Mouse (Mus musculus): ENCODE measurements at regions not wholly inside any gene's neighbourhood (a gene's known extent, or its start where the extent isn't known, plus 50 kb on each side); places are given as distances from the start of the nearest gene placed in this dataset.

- H3K4me3 ChIP-seq (replicated peaks in 1 of 3; ENCODE audit: low read depth in 2 of 3, low read length in 2 of 3, poor library complexity in 1 of 3): no peak overlapping the region
- no peak overlapping the region for H3K27ac ChIP-seq (ENCODE audit: insufficient read depth, low read depth)
- dilution Hi-C loops (cut with MboI; ENCODE audit: extremely low pct_ligation_motif_present, extremely low pct_unique_long_range_greater_than_20kb, low sequenced_read_pairs) (no loop called here), in situ Hi-C loops (cut with MboI; ENCODE audit: low pct_ligation_motif_present, low pct_unique_long_range_greater_than_20kb, low sequenced_read_pairs) (no loop called here)
- peaks cover 0 to 6% of the 10 kb centered on the region in 2 experiments; a peak in 1 of 4 replicates for H3K4me1 ChIP-seq (ENCODE audit: control insufficient read depth in 1 of 2, insufficient read depth in 2 of 2)
- no peaks in the 10 kb centered on the region for H3K27me3 ChIP-seq (replicated peaks)
- H3K9me3 ChIP-seq (replicated peaks; ENCODE audit: low read length): no peaks in the 10 kb centered on the region
- no peak overlapping the region for H3K4me2 ChIP-seq (ENCODE audit: insufficient read depth, low read depth, poor library complexity, severe bottlenecking)
- no peaks in the 10 kb centered on the region for H3K79me2 ChIP-seq (replicated peaks; ENCODE audit: control insufficient read depth, extremely low read depth, insufficient read depth, poor library complexity, severe bottlenecking)
- H3K9ac ChIP-seq (ENCODE audit: insufficient read depth, low read depth): no peak overlapping the region
- no peaks in the 10 kb centered on the region for H3K36me3 ChIP-seq (replicated peaks in 1 of 2; ENCODE audit: control insufficient read depth in 1 of 2, insufficient read depth in 1 of 2, low read length in 1 of 2)
- peak; percentile 43 for TF ChIP-seq ZNF384 (IDR thresholded peaks at IDR 0.05; ENCODE audit: low read depth, low read length)
- TF ChIP-seq CHD2 (IDR thresholded peaks at IDR 0.05; ENCODE audit: low read length): no peak
- no peak for TF ChIP-seq E2F4 (IDR thresholded peaks at IDR 0.05; ENCODE audit: insufficient replicate concordance, low read depth, low read length)
- TF ChIP-seq MYC (IDR thresholded peaks at IDR 0.05; ENCODE audit: low read depth, low read length): no peak
- DNase-seq (ENCODE audit: extremely low read depth): no peak
Measured at GRCm38 (mm10) chr11:43335668-43336265, 90.3 kb downstream of the Pttg1 start.

GRCm38 (mm10) chr11:43333547-43333946 lies 92.5 kb downstream of the Pttg1 start:
- no peak overlapping the region for H3K4me3 ChIP-seq (replicated peaks in 1 of 3; ENCODE audit: low read depth in 2 of 3, low read length in 2 of 3, poor library complexity in 1 of 3)
- H3K36me3 ChIP-seq (replicated peaks in 1 of 2; ENCODE audit: control insufficient read depth in 1 of 2, insufficient read depth in 1 of 2, low read length in 1 of 2): no peaks in the 10 kb centered on the region
- dilution Hi-C loops (cut with MboI; ENCODE audit: extremely low pct_ligation_motif_present, extremely low pct_unique_long_range_greater_than_20kb, low sequenced_read_pairs): no loop called here
- no peak overlapping the region for H3K9ac ChIP-seq (ENCODE audit: insufficient read depth, low read depth)
- peaks cover 0 to 6% of the 10 kb centered on the region in 2 experiments; a peak in 1 of 4 replicates for H3K4me1 ChIP-seq (ENCODE audit: control insufficient read depth in 1 of 2, insufficient read depth in 2 of 2)
- no peaks in the 10 kb centered on the region for H3K27me3 ChIP-seq (replicated peaks)
- no peaks in the 10 kb centered on the region for H3K79me2 ChIP-seq (replicated peaks; ENCODE audit: control insufficient read depth, extremely low read depth, insufficient read depth, poor library complexity, severe bottlenecking)
- no peaks in the 10 kb centered on the region for H3K9me3 ChIP-seq (replicated peaks; ENCODE audit: low read length)
- no peak overlapping the region for H3K27ac ChIP-seq (ENCODE audit: insufficient read depth, low read depth)
- TF ChIP-seq SMC3 (IDR thresholded peaks at IDR 0.05; ENCODE audit: low read depth, low read length) (no peak), RCOR1 (conservative IDR thresholded peaks at IDR 0.05; ENCODE audit: low read depth, low read length) (no peak), ZC3H11A (IDR thresholded peaks at IDR 0.05; ENCODE audit: low read depth, low read length) (no peak), MXI1 (IDR thresholded peaks at IDR 0.05; ENCODE audit: low read depth, low read length) (no peak), ZKSCAN1 (IDR thresholded peaks at IDR 0.05; ENCODE audit: borderline replicate concordance, low read depth, low read length) (no peak), MAX (IDR thresholded peaks at IDR 0.05; ENCODE audit: low read length) (no peak), ZNF384 (IDR thresholded peaks at IDR 0.05; ENCODE audit: low read depth, low read length) (no peak), HCFC1 (IDR thresholded peaks at IDR 0.05; ENCODE audit: low read depth, low read length) (no peak), CHD1 (IDR thresholded peaks at IDR 0.05; ENCODE audit: low read depth, low read length) (no peak), ELF1 (IDR thresholded peaks at IDR 0.05; ENCODE audit: low read depth, low read length) (no peak), BHLHE40 (IDR thresholded peaks at IDR 0.05; ENCODE audit: low read depth, low read length) (no peak), ETS1 (conservative IDR thresholded peaks at IDR 0.05; ENCODE audit: low read depth, low read length) (no peak), CTCF (conservative IDR thresholded peaks at IDR 0.05 in 1 of 2, IDR thresholded peaks at IDR 0.05 in 1 of 2; ENCODE audit: low read depth in 2 of 2, low read length in 2 of 2) (no peak), MAZ (IDR thresholded peaks at IDR 0.05; ENCODE audit: low read depth, low read length) (no peak), UBTF (IDR thresholded peaks at IDR 0.05; ENCODE audit: low read depth, low read length) (no peak), SIN3A (IDR thresholded peaks at IDR 0.05; ENCODE audit: low read length) (no peak), EP300 (IDR thresholded peaks at IDR 0.05; ENCODE audit: low read length) (no peak), ZMIZ1 (IDR thresholded peaks at IDR 0.05; ENCODE audit: low read depth, low read length) (no peak)
- no peak overlapping the region for H3K4me2 ChIP-seq (ENCODE audit: insufficient read depth, low read depth, poor library complexity, severe bottlenecking)
- in situ Hi-C loops (cut with MboI; ENCODE audit: low pct_ligation_motif_present, low pct_unique_long_range_greater_than_20kb, low sequenced_read_pairs): no loop called here
- DNase-seq (ENCODE audit: extremely low read depth): no peak
